Mouse (Mus musculus) cerebellum, adult 11-12 months (tissue): ENCODE measurements around the gene Anxa11.
"Not testable (repeated sequence)": the region's sequence is repeated elsewhere in the genome, so short reads cannot be mapped to it uniquely, and the experiment has no call there.

Experiments
- DNase-seq: peaks from one replicate; pipeline ENCODE4 v3.0.0; 2022

Anxa11 gene

DNA sequence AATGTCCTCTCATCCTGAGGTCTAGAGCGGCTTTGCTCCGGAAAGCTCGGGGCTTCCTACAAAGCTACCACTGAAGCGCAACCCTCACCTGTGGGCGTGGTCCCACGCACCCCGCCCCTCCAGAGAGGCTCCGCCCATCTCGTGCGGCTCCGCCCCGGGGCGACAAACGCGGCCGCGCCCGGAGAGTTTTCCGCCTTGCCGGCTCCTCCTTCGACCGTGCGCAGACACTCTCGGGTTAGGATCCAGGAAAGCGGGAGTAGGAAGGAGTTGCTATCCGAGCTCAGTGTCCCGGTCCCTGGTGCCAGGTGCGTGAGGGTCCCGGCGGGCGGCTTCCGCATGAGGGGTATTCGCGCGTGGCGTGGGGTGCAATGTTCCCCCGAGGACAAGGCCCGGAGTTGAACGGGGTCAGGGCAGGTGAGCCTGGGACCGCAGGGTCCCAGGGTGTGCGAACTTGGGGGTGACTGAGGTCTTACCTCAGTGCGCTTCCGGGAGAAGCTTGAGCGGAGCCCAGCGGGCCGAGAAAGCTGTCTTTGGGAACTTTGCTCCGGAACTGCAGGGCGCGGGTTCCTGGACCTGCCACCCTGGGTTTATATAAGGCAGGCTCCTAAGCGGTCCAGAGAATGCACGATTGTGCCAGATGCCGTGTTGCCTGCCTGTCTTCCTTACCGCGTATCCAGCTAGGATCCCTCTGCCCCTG, at the start of gene Anxa11:
Gene Anxa11, plus strand, starts transcription at position 166 of the 697 bp plus-strand sequence.
- DNase-seq = peak; percentile 55

- no peak for DNase-seq
Measured at GRCm38 (mm10) chr14:25794331-25794730, 47.6 kb upstream of the Anxa11 start.

DNA sequence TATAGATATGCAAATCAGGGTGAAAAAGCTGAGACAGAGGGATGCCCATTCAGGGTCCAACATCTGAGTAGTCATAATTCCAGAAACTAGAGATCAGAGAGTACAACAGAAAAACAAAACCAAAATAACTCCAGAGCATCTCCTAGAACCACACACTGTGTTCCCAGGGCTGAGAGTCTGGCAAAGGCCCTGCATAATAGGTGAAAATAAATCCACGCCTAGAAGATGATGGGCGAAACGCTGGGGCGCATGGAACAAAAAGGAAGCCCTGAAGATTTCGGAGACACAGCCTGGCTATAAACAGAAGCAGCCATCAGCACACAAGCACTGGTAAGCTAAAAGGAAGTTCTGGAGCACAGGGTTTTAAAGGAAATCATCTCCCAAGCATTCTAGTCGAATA, 46.9 kb upstream of the Anxa11 start:
- no peak for DNase-seq

- DNase-seq = no peak
Measured at GRCm38 (mm10) chr14:25795561-25796174, 46.3 kb upstream of the Anxa11 start.

- DNase-seq = no peak
Measured at GRCm38 (mm10) chr14:25796619-25797018, 45.3 kb upstream of the Anxa11 start.

- peak; percentile 49 for DNase-seq
Measured at GRCm38 (mm10) chr14:25800166-25800960, 41.6 kb upstream of the Anxa11 start.

DNA sequence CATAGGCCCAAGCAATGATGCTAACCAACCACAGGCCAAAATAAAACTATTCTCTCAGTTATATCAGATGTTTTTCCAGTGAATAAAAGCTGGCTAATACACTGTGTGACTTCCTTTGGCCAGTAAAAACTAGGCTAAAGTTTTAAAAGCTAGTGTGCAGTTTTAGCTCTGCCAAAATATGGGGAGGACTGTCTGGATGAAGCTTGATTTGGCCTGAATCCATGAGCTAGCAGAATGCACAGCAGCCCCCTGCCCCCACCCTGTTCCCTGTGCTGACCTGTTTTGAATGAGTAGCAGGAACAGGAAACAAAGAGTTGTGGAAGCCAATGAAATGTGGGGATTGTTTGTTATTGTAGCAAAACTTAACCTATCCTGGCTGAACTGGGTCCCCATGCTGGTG, 39.4 kb upstream of the Anxa11 start:
- no peak for DNase-seq

DNA sequence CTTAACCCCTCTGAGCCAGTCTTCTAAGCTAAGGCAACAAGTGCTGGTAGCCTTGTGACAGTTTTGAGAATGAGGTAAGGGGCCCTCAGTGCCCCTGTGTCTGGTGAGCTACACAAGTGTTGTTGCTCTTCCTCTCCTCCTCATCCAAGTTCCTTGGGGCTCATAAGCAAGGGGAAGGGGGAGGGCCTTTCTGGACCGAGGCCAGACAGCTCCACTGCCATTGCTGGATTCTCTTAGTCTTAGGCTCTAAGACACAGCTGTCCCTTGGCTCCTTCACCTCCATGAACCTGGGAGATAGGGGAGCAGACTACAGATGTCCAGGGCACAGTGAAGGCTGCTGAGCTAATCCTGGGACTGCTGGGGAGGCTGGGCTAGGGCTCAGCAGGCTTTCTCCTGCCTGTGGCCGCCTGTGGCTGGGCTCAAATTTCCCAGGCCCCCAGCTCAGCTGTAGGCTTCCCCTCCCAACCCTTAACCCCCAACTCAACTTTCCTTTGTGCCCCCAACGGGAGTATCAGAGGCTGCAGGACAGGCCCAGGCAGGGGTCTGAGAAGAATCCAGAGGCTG, 38.6 kb upstream of the Anxa11 start:
- DNase-seq = no peak

DNA sequence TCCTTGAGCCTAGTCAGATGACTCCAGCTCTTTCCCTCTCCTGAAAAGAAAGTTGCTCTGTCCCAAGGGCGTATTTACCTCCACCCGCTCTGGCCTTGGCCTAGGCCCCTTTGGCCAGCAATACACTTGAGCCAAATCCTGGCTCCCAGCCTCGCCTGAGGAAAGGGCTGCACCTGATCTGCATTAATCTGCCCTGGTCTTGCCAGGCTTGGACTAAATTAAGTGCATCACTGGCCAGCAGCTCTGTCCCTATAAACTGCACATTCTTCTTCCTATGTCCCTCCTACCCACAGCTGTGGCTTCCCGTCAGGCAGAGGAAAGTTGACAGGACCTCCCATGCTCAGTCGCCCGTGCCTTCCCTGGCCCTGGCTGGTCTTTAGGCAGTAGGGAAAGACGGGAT, 36.1 kb upstream of the Anxa11 start:
- DNase-seq = peak; percentile 20

GRCm38 (mm10) chr14:25806561-25806960, 35.4 kb upstream of the Anxa11 start:
- DNase-seq = no peak

DNA sequence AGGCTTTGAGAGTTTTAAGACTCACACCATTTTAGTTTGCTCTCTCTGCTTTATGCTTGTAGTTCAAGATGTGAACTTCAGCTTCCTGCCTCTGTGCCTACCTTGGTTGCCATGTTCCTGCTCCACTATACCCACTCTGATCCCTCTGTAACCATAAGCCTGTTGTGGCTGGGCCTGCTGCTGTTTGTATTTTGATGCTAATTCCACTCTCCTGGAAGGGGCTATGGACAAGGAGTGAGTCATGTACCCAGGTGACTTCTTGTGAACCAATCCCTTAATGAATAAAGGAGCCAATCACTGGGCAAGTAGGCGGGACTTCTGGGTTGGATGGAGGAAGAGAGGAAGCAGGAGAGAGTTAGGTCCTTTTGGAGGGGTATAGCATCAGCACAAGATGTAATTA, 30.9 kb upstream of the Anxa11 start:
- DNase-seq = not testable (repeated sequence)

DNA sequence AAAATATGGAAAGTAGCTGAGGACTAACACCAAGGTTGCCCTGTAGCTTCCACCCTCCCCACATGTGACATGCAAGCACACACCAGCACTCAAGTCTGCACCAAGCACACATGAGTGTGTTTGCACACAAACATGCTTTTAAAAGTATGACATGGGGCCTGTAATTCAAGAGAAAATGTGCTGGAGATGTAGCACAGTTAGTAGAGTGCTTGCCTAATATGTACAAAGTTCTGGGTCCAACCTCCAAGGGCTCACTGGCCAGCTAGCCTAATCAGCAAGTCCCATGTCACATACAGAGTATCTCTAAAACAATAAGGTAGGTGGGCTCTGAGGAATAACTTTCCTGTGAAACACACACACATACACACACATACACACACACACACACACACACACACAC, 27.8 kb upstream of the Anxa11 start:
- no peak for DNase-seq

DNA sequence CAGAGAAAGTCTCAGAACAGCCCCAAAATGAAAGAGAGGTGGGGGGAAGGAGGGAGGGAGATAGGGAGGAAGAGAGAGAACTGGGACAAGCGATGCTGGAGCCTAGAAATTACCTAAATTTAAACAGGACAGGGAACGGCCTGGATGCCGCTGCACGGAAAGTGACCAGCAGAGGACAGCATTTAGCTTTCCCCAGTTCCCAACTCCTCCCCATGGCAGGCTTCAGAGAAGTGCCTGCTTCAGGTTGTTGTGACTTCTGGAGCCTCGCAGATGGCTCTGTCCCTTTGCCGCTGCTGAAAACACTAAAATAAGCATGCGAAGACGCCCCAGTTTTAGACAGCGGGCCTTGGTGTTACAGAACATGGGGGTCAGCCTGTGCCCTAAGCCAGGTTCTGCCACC, 25.5 kb upstream of the Anxa11 start:
- peak; percentile 53 for DNase-seq

- DNase-seq = no peak
Measured at GRCm38 (mm10) chr14:25822584-25822983, 19.4 kb upstream of the Anxa11 start.

GRCm38 (mm10) chr14:25824995-25825394, 17.0 kb upstream of the Anxa11 start:
- DNase-seq = no peak

GRCm38 (mm10) chr14:25825880-25826626, 15.9 kb upstream of the Anxa11 start:
- no peak for DNase-seq

- no peak for DNase-seq
Measured at GRCm38 (mm10) chr14:25826866-25827265, 15.1 kb upstream of the Anxa11 start.

DNA sequence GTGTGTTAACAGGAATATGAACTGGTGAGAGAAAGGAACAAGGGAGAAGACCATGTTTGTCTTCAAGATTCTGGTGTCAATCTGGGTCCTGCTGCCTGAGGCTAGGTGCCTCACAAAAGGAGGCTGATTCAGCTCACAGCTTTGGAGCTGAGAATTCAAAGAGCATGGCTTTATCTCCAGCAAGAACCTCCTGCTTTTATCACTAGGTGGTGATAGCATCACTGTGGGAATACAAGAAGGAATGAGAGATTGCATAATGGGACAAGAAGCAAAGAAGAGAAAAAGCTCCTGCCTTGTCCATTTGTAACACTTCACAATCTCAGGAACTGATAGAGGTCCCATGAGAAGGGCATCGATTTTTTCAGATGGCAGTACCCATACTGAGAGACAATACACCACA, 10.6 kb upstream of the Anxa11 start:
- DNase-seq = no peak

DNA sequence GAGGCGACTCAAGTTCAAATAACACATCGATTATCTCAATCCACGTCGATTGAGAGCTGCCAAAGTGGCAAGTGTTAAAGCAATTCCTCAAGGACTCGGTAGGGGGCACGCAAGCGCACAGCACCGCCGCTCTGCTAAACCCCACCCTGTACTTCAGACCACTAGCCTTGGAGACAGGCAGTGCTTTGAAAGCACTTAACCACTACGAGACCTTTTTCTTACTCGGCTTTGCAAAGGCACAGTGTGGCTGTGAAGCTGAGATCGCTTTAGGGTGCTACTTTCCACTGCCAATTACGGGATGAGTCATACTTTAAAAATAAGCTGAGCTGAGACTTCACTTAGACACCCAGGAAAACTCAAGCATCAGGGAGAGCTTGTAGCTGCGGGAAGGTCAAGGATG, 9.7 kb upstream of the Anxa11 start:
- DNase-seq = peak; percentile 30

DNA sequence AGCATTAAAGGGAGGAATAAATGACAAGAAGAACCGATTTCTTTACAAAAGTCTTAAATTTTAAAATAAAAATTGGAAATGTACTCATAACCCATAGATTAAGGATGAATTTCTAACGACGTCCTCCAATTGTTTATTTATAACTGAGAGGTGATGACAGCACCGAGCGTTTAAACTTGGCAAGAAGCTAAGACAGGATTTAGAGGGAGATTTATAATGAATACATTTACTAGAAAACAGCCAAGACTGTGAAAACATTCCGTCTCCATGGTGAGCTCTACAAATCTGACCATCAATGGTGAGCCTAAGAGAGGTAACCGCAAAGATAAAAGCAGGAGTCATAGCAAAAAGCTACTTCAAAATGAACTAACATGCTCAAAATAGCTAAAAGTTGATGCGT, 3.5 kb upstream of the Anxa11 start:
- DNase-seq = no peak

- no peak for DNase-seq
Measured at GRCm38 (mm10) chr14:25839791-25840190, 2.2 kb upstream of the Anxa11 start.

GRCm38 (mm10) chr14:25840961-25841360, 995 bp upstream of the Anxa11 start:
- DNase-seq = no peak

GRCm38 (mm10) chr14:25841579-25841978, 377 bp upstream of the Anxa11 start:
- no peak for DNase-seq
